Mouse (Mus musculus): ENCODE results near the gene Vwa8. TPM values are rescaled to one million over a fixed set of nuclear protein-coding genes. Genes with fewer than 3 reads are reported as not detected.

Vwa8 gene
- polyA plus RNA-seq, 1 experiment from 2014 or later = 7.9 TPM

GRCm38 (mm10) chr14:79124643-79125042, 275.8 kb downstream of the Vwa8 start:
- no peaks in the 10 kb centered on the region for H3K4me1 ChIP-seq (replicated peaks)
- 51% methylated on average over 5 of the region's 5 CpGs for WGBS (ENCODE audit: insufficient replicate concordance)
- H3K4me3 ChIP-seq (replicated peaks) = no peak overlapping the region
- no peak overlapping the region for H3K4me2 ChIP-seq
- no peak overlapping the region for H3K9ac ChIP-seq
- no peaks in the 10 kb centered on the region for H3K9me3 ChIP-seq (replicated peaks)
- no peak for ATAC-seq (ENCODE audit: insufficient read depth)
- H3K27me3 ChIP-seq = no peaks in the 10 kb centered on the region
- H3K27ac ChIP-seq (replicated peaks) = no peak overlapping the region
- H3K36me3 ChIP-seq (replicated peaks) = no peaks in the 10 kb centered on the region

GRCm38 (mm10) chr14:79126176-79126575, 277.3 kb downstream of the Vwa8 start:
- no peak overlapping the region for H3K9ac ChIP-seq
- WGBS (ENCODE audit: insufficient replicate concordance) = 61% methylated on average over 5 of the region's 5 CpGs
- ATAC-seq (ENCODE audit: insufficient read depth) = no peak
- H3K4me3 ChIP-seq (replicated peaks) = no peak overlapping the region
- no peaks in the 10 kb centered on the region for H3K4me1 ChIP-seq (replicated peaks)
- no peaks in the 10 kb centered on the region for H3K36me3 ChIP-seq (replicated peaks)
- no peak overlapping the region for H3K4me2 ChIP-seq
- no peaks in the 10 kb centered on the region for H3K9me3 ChIP-seq (replicated peaks)
- H3K27me3 ChIP-seq = no peaks in the 10 kb centered on the region
- H3K27ac ChIP-seq (replicated peaks) = no peak overlapping the region

GRCm38 (mm10) chr14:79134891-79135334, 286.1 kb downstream of the Vwa8 start:
- no peaks in the 10 kb centered on the region for H3K27me3 ChIP-seq
- no peaks in the 10 kb centered on the region for H3K4me1 ChIP-seq (replicated peaks)
- no peak overlapping the region for H3K4me3 ChIP-seq (replicated peaks)
- H3K27ac ChIP-seq (replicated peaks) = no peak overlapping the region
- ATAC-seq (ENCODE audit: insufficient read depth) = no peak
- no peaks in the 10 kb centered on the region for H3K36me3 ChIP-seq (replicated peaks)
- H3K9ac ChIP-seq = no peak overlapping the region
- no peaks in the 10 kb centered on the region for H3K9me3 ChIP-seq (replicated peaks)
- 58% methylated on average over 7 of the region's 7 CpGs for WGBS (ENCODE audit: insufficient replicate concordance)
- H3K4me2 ChIP-seq = no peak overlapping the region

GRCm38 (mm10) chr14:79135441-79135840, 286.6 kb downstream of the Vwa8 start:
- Histone ChIP-seq H3K4me1 (replicated peaks) (no peaks in the 10 kb centered on the region), H3K4me2 (no peak overlapping the region), H3K27me3 (no peaks in the 10 kb centered on the region), H3K27ac (replicated peaks) (no peak overlapping the region), H3K36me3 (replicated peaks) (no peaks in the 10 kb centered on the region), H3K9ac (no peak overlapping the region), H3K4me3 (replicated peaks) (no peak overlapping the region), H3K9me3 (replicated peaks) (no peaks in the 10 kb centered on the region)
- WGBS (ENCODE audit: insufficient replicate concordance) = 69% methylated on average over 7 of the region's 7 CpGs
- no peak for ATAC-seq (ENCODE audit: insufficient read depth)

- no peaks in the 10 kb centered on the region for H3K9me3 ChIP-seq (replicated peaks)
- no peaks in the 10 kb centered on the region for H3K4me1 ChIP-seq (replicated peaks)
- no peak overlapping the region for H3K4me2 ChIP-seq
- no peak overlapping the region for H3K27ac ChIP-seq (replicated peaks)
- H3K36me3 ChIP-seq (replicated peaks) = no peaks in the 10 kb centered on the region
- ATAC-seq (ENCODE audit: insufficient read depth) = no peak
- H3K27me3 ChIP-seq = no peaks in the 10 kb centered on the region
- no peak overlapping the region for H3K9ac ChIP-seq
- no peak overlapping the region for H3K4me3 ChIP-seq (replicated peaks)
- WGBS (ENCODE audit: insufficient replicate concordance) = 72% methylated on average over 3 of the region's 3 CpGs
These were observed 287.7 kb downstream of the Vwa8 start for GRCm38 (mm10) chr14:79136585-79136984.

- no peak for ATAC-seq (ENCODE audit: insufficient read depth)
- Histone ChIP-seq H3K4me1 (replicated peaks) (no peaks in the 10 kb centered on the region), H3K9me3 (replicated peaks) (no peaks in the 10 kb centered on the region), H3K36me3 (replicated peaks) (no peaks in the 10 kb centered on the region), H3K27ac (replicated peaks) (no peak overlapping the region), H3K9ac (no peak overlapping the region), H3K27me3 (no peaks in the 10 kb centered on the region), H3K4me3 (replicated peaks) (no peak overlapping the region), H3K4me2 (no peak overlapping the region)
- WGBS (ENCODE audit: insufficient replicate concordance) = 69% methylated on average over 8 of the region's 8 CpGs
These were observed 288.2 kb downstream of the Vwa8 start for GRCm38 (mm10) chr14:79137100-79137499.

- no peak overlapping the region for H3K27ac ChIP-seq (replicated peaks)
- ATAC-seq (ENCODE audit: insufficient read depth) = no peak
- no peak overlapping the region for H3K4me3 ChIP-seq (replicated peaks)
- H3K4me1 ChIP-seq (replicated peaks) = no peaks in the 10 kb centered on the region
- H3K9ac ChIP-seq = no peak overlapping the region
- H3K36me3 ChIP-seq (replicated peaks) = no peaks in the 10 kb centered on the region
- no peaks in the 10 kb centered on the region for H3K9me3 ChIP-seq (replicated peaks)
- H3K27me3 ChIP-seq = no peaks in the 10 kb centered on the region
- 81% methylated on average over 6 of the region's 6 CpGs for WGBS (ENCODE audit: insufficient replicate concordance)
- no peak overlapping the region for H3K4me2 ChIP-seq
These were observed 290.3 kb downstream of the Vwa8 start for GRCm38 (mm10) chr14:79139096-79139651.

- H3K36me3 ChIP-seq (replicated peaks) = no peaks in the 10 kb centered on the region
- ATAC-seq (ENCODE audit: insufficient read depth) = no peak
- H3K27me3 ChIP-seq = no peaks in the 10 kb centered on the region
- no peaks in the 10 kb centered on the region for H3K4me1 ChIP-seq (replicated peaks)
- no peak overlapping the region for H3K4me3 ChIP-seq (replicated peaks)
- H3K4me2 ChIP-seq = no peak overlapping the region
- no peak overlapping the region for H3K9ac ChIP-seq
- WGBS (ENCODE audit: insufficient replicate concordance) = 38% methylated on average over 19 of the region's 19 CpGs
- H3K9me3 ChIP-seq (replicated peaks) = no peaks in the 10 kb centered on the region
- no peak overlapping the region for H3K27ac ChIP-seq (replicated peaks)
These were observed 291.3 kb downstream of the Vwa8 start for GRCm38 (mm10) chr14:79139918-79140825.

- Histone ChIP-seq H3K36me3 (replicated peaks) (no peaks in the 10 kb centered on the region), H3K9ac (no peak overlapping the region), H3K27me3 (no peaks in the 10 kb centered on the region), H3K4me1 (replicated peaks) (no peaks in the 10 kb centered on the region), H3K4me3 (replicated peaks) (no peak overlapping the region), H3K4me2 (no peak overlapping the region), H3K27ac (replicated peaks) (no peak overlapping the region), H3K9me3 (replicated peaks) (no peaks in the 10 kb centered on the region)
- no peak for ATAC-seq (ENCODE audit: insufficient read depth)
- WGBS (ENCODE audit: insufficient replicate concordance) = 51% methylated on average over 2 of the region's 2 CpGs
These were observed 292.0 kb downstream of the Vwa8 start for GRCm38 (mm10) chr14:79140826-79141219.

GRCm38 (mm10) chr14:79142342-79142741, 293.5 kb downstream of the Vwa8 start:
- no peaks in the 10 kb centered on the region for H3K9me3 ChIP-seq (replicated peaks)
- 73% methylated on average over 4 of the region's 4 CpGs for WGBS (ENCODE audit: insufficient replicate concordance)
- H3K9ac ChIP-seq = no peak overlapping the region
- no peak overlapping the region for H3K4me2 ChIP-seq
- H3K4me3 ChIP-seq (replicated peaks) = no peak overlapping the region
- H3K4me1 ChIP-seq (replicated peaks) = no peaks in the 10 kb centered on the region
- no peaks in the 10 kb centered on the region for H3K27me3 ChIP-seq
- H3K36me3 ChIP-seq (replicated peaks) = no peaks in the 10 kb centered on the region
- no peak overlapping the region for H3K27ac ChIP-seq (replicated peaks)
- no peak for ATAC-seq (ENCODE audit: insufficient read depth)

GRCm38 (mm10) chr14:79143696-79144095, 294.8 kb downstream of the Vwa8 start:
- 72% methylated on average over 9 of the region's 9 CpGs for WGBS (ENCODE audit: insufficient replicate concordance)
- no peak for ATAC-seq (ENCODE audit: insufficient read depth)
- Histone ChIP-seq H3K9ac (no peak overlapping the region), H3K27ac (replicated peaks) (no peak overlapping the region), H3K36me3 (replicated peaks) (no peaks in the 10 kb centered on the region), H3K4me1 (replicated peaks) (no peaks in the 10 kb centered on the region), H3K4me3 (replicated peaks) (no peak overlapping the region), H3K4me2 (no peak overlapping the region), H3K9me3 (replicated peaks) (no peaks in the 10 kb centered on the region), H3K27me3 (no peaks in the 10 kb centered on the region)
